Mouse (Mus musculus): ENCODE results near the gene Skida1. TPM values are rescaled to one million over a fixed set of nuclear protein-coding genes. Genes with fewer than 3 reads are reported as not detected.

Skida1 gene
- polyA plus RNA-seq, 1 experiment from 2014 or later: 19.3 TPM

GRCm38 (mm10) chr2:18031271-18031821 is 17.5 kb downstream of the Skida1 start:
- Histone ChIP-seq H3K27ac (replicated peaks) (peak overlapping the region; percentile 100), H3K4me1 (peaks cover 80% of the 10 kb centered on the region)
- WGBS: under 1% methylated on average over 26 of the region's 26 CpGs

DNA sequence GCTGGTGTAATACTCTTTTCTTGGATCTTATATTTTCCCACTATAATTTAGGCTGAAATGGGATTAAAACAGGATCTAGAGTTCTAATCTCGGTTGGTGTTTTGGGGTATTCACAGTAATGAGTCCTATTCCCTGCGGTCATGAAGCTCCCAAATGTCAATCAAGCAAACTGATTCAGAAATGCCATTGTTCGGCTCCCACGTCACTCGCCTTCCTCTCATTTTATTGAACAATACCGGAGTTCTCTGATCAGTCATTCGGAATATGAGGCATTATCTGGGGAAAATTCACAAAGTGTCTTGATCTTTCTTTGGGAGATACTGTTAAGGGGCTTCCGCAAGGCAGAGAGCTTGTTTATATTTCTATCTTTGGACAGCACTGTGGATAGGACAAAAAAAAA is 18.3 kb downstream of the Skida1 start:
- no peaks in the 10 kb centered on the region for H3K27me3 ChIP-seq (ENCODE audit: low read depth, poor library complexity, severe bottlenecking)
- no peaks in the 10 kb centered on the region for H3K36me3 ChIP-seq
- H3K4me3 ChIP-seq: peak overlapping the region; percentile 86
- peak; percentile 60 for DNase-seq (ENCODE audit: low spot score)
- WGBS: 6% methylated on average over 8 of the region's 8 CpGs
- H3K27ac ChIP-seq (replicated peaks): peak overlapping the region; percentile 100
- peaks cover 77% of the 10 kb centered on the region for H3K4me1 ChIP-seq
- H3K9me3 ChIP-seq (replicated peaks): no peaks in the 10 kb centered on the region

More at GRCm38 (mm10) chr2:18031271-18031821, 17.5 kb downstream of the Skida1 start:
- Histone ChIP-seq H3K27me3 (ENCODE audit: low read depth, poor library complexity, severe bottlenecking) (no peaks in the 10 kb centered on the region), H3K9me3 (replicated peaks) (no peaks in the 10 kb centered on the region), H3K4me3 (peak overlapping the region; percentile 86), H3K36me3 (no peaks in the 10 kb centered on the region)
- DNase-seq (ENCODE audit: low spot score): peak; percentile 66

DNA sequence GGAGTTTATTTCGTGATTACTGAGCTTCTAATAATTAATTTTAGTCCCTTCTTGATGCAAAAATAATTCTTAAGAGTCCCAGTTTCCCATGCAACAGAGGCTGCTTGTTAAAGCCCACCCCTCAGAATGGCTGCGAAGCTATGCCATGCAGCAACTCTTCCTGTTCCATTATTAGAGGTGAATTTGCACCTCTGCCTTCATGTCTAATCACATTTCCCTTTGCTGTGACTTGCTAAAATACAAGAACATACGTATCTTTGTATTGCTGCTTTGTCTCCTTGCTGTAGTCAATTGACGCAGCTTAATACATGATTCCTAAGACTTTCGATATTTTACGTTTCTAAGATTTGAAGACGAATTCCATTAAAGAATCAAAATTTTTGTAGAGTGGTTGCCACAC is 19.2 kb downstream of the Skida1 start:
- no peak for DNase-seq (ENCODE audit: low spot score)
- Histone ChIP-seq H3K4me1 (peaks cover 77% of the 10 kb centered on the region), H3K27ac (replicated peaks) (peak overlapping the region; percentile 100), H3K27me3 (ENCODE audit: low read depth, poor library complexity, severe bottlenecking) (no peaks in the 10 kb centered on the region), H3K36me3 (no peaks in the 10 kb centered on the region), H3K4me3 (peak overlapping the region; percentile 86), H3K9me3 (replicated peaks) (no peaks in the 10 kb centered on the region)
- WGBS: 34% methylated on average over 7 of the region's 7 CpGs

GRCm38 (mm10) chr2:18028140-18029021 is 20.5 kb downstream of the Skida1 start:
- Histone ChIP-seq H3K9me3 (replicated peaks) (no peaks in the 10 kb centered on the region), H3K4me3 (peak overlapping the region; percentile 86), H3K4me1 (peaks cover 77% of the 10 kb centered on the region), H3K27me3 (ENCODE audit: low read depth, poor library complexity, severe bottlenecking) (no peaks in the 10 kb centered on the region), H3K27ac (replicated peaks) (peak overlapping the region; percentile 100), H3K36me3 (no peaks in the 10 kb centered on the region)
- WGBS: under 1% methylated on average over 61 of the region's 61 CpGs
- DNase-seq (ENCODE audit: low spot score): peak; percentile 86

GRCm38 (mm10) chr2:18027448-18028139 is 21.3 kb downstream of the Skida1 start:
- Histone ChIP-seq H3K27me3 (ENCODE audit: low read depth, poor library complexity, severe bottlenecking) (no peaks in the 10 kb centered on the region), H3K4me3 (peak overlapping the region; percentile 86), H3K36me3 (no peaks in the 10 kb centered on the region), H3K27ac (replicated peaks) (peak overlapping the region; percentile 100), H3K4me1 (peaks cover 74% of the 10 kb centered on the region), H3K9me3 (replicated peaks) (no peaks in the 10 kb centered on the region)
- WGBS: under 1% methylated on average over 44 of the region's 44 CpGs
- peak; percentile 95 for DNase-seq (ENCODE audit: low spot score)

GRCm38 (mm10) chr2:18026116-18026947 is 22.5 kb downstream of the Skida1 start:
- H3K9me3 ChIP-seq (replicated peaks): no peaks in the 10 kb centered on the region
- under 1% methylated on average over 44 of the region's 44 CpGs for WGBS

DNA sequence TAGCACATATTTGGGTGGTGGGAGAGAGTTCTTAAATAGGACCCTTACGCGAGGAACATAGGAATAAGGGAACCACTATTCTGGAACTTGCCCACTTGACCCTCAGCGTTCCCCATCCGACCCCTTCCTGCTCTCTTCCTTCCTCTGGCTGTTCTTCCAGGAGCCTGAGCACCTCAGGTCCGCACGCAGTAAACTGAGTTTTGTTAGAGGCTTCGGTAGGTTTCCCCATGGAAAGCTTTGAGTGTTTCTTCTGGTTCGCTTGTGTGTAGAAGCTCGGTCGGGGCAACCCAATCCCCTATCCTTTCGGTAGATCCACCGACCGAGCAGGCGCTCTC is 23.1 kb downstream of the Skida1 start:
- Histone ChIP-seq H3K36me3 (no peaks in the 10 kb centered on the region), H3K9me3 (replicated peaks) (no peaks in the 10 kb centered on the region), H3K4me3 (peak overlapping the region; percentile 86), H3K27ac (replicated peaks) (peak overlapping the region; percentile 100), H3K4me1 (peaks cover 56% of the 10 kb centered on the region), H3K27me3 (ENCODE audit: low read depth, poor library complexity, severe bottlenecking) (no peaks in the 10 kb centered on the region)
- no peak for DNase-seq (ENCODE audit: low spot score)
- WGBS: 2% methylated on average over 14 of the region's 14 CpGs

More at GRCm38 (mm10) chr2:18026116-18026947, 22.5 kb downstream of the Skida1 start:
- Histone ChIP-seq H3K36me3 (no peaks in the 10 kb centered on the region), H3K4me1 (peaks cover 61% of the 10 kb centered on the region), H3K27me3 (ENCODE audit: low read depth, poor library complexity, severe bottlenecking) (no peaks in the 10 kb centered on the region), H3K27ac (replicated peaks) (peak overlapping the region; percentile 100), H3K4me3 (peak overlapping the region; percentile 86)
- DNase-seq (ENCODE audit: low spot score): peak; percentile 81

GRCm38 (mm10) chr2:18025116-18025515 is 23.7 kb downstream of the Skida1 start:
- peak; percentile 28 for DNase-seq (ENCODE audit: low spot score)
- no peaks in the 10 kb centered on the region for H3K36me3 ChIP-seq
- no peaks in the 10 kb centered on the region for H3K9me3 ChIP-seq (replicated peaks)
- H3K27me3 ChIP-seq (ENCODE audit: low read depth, poor library complexity, severe bottlenecking): no peaks in the 10 kb centered on the region
- WGBS: 26% methylated on average over 5 of the region's 5 CpGs
- H3K4me1 ChIP-seq: peaks cover 51% of the 10 kb centered on the region
- peak overlapping the region; percentile 100 for H3K27ac ChIP-seq (replicated peaks)
- H3K4me3 ChIP-seq: peak overlapping the region; percentile 86

GRCm38 (mm10) chr2:18022886-18023285 is 26.0 kb downstream of the Skida1 start:
- Histone ChIP-seq H3K27me3 (ENCODE audit: low read depth, poor library complexity, severe bottlenecking) (no peaks in the 10 kb centered on the region), H3K9me3 (replicated peaks) (no peaks in the 10 kb centered on the region; the same call in 1 of the 2 replicates), H3K4me1 (peaks cover 41% of the 10 kb centered on the region), H3K36me3 (no peaks in the 10 kb centered on the region), H3K4me3 (no peak overlapping the region), H3K27ac (replicated peaks) (no peak overlapping the region)
- 62% methylated on average over 1 of the region's 1 CpGs for WGBS
- no peak for DNase-seq (ENCODE audit: low spot score)

DNA sequence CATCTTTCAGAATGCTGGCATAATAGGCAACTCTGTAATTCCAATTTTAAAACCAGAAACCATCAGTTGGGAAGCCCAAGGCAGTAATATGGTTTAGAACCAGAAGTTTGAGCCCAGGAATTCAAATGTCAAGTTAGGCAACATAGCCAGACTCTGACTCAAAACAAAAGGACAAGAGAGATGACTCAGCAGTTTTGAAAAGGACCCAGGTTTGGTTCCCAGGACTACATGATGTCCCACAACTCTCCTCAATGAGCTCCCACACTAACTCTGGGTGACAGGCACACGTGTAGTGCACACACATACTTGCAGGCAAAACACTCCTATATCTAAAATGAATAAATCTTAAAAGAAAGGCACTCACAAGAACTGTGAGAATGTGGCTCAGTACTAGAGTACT is 29.7 kb downstream of the Skida1 start:
- 84% methylated on average over 1 of the region's 1 CpGs for WGBS
- Histone ChIP-seq H3K27ac (replicated peaks) (no peak overlapping the region), H3K27me3 (ENCODE audit: low read depth, poor library complexity, severe bottlenecking) (no peaks in the 10 kb centered on the region), H3K4me1 (peaks cover 12% of the 10 kb centered on the region), H3K9me3 (replicated peaks) (peaks cover 4% of the 10 kb centered on the region; the same call in 1 of the 2 replicates), H3K36me3 (no peaks in the 10 kb centered on the region), H3K4me3 (no peak overlapping the region)
- DNase-seq (ENCODE audit: low spot score): no peak

DNA sequence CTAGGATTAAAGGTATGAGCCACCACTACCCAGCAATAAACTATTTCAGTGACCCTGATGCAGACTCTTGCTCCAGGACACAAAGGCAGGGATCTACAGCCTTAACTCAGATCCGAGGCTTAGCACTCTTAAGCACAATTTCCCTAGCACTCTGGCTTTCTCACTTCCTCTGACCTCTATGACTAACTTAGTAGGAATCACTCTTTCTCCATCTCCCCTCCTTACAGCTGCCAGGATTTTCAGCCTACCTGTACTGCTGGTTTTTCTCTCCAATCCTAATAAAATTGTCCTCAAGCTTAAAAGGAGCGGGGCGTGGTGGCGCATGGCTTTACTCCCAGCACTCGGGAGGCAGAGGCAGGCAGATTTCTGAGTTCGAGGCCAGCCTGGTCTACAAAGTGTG is 31.5 kb downstream of the Skida1 start:
- H3K36me3 ChIP-seq: no peaks in the 10 kb centered on the region
- H3K27me3 ChIP-seq (ENCODE audit: low read depth, poor library complexity, severe bottlenecking): no peaks in the 10 kb centered on the region
- H3K4me3 ChIP-seq: no peak overlapping the region
- no peak overlapping the region for H3K27ac ChIP-seq (replicated peaks)
- H3K4me1 ChIP-seq: no peaks in the 10 kb centered on the region
- DNase-seq (ENCODE audit: low spot score): no peak
- WGBS: 95% methylated on average over 6 of the region's 6 CpGs
- H3K9me3 ChIP-seq (replicated peaks): peaks cover 4% of the 10 kb centered on the region; the same call in 1 of the 2 replicates

- Histone ChIP-seq H3K36me3 (no peaks in the 10 kb centered on the region), H3K27me3 (ENCODE audit: low read depth, poor library complexity, severe bottlenecking) (no peaks in the 10 kb centered on the region), H3K9me3 (replicated peaks) (peaks cover 4% of the 10 kb centered on the region; the same call in 1 of the 2 replicates), H3K27ac (replicated peaks) (no peak overlapping the region), H3K4me1 (no peaks in the 10 kb centered on the region), H3K4me3 (no peak overlapping the region)
- WGBS: 96% methylated on average over 1 of the region's 1 CpGs
- no peak for DNase-seq (ENCODE audit: low spot score)
Measured at GRCm38 (mm10) chr2:18016639-18017038, 32.2 kb downstream of the Skida1 start.

All from midbrain, embryonic 10.5 days (tissue).